Mouse (Mus musculus): ENCODE results near the gene Arhgap33.
A peak's percentile ranks its signal among the peaks of the same experiment; 100 is the strongest.

Arhgap33 gene

DNA sequence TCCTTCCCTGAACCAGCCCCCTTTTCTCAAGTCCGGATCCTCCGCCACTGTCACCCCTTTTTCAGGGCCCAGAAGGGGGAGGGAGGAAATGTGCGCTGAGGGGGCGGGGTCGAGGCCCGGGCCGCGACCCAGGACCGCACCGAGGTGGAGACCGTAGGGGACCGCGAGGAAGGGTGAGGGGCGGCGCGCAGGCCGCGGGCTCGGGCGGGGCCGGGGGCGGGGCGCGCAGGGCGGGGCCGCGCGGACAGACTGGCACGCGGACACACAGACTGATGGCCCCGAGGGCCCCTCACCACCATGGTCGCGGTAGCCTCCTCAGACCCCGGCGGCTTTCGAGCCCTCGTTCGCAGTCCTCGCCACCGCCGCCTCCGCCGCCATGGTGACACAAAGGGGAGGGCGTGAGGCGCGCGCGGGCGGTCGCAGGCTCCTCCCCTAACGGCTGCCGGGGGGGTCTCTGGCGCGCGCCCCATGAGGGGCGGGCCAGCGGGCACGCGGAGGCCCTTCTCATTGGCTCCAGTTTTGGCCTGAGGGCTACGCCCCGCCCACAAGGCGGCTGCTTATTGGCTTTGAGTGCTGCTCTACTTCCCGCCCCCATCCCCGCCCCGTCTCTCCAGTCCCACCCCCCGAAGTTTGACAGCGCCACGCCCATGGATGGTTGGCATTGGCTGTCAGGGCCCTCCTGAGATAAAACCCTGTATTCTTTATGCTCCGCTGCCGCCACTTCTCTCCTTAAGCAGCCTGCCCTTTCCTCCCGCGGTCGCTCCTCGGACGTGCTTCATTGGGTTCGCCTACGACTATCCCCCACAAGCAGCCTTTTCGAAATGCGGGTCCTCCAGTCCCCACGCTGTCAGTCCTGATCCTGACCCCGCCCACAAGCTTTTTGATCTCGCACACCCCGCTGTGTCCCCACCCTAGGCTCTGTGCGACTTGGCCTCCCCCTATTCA is at the start of gene Arhgap33:
Gene Arhgap33, minus strand, starts transcription at position 428 of the 945 bp plus-strand sequence.
- DNase-seq (ENCODE audit: low read depth) = peak; percentile 99

DNA sequence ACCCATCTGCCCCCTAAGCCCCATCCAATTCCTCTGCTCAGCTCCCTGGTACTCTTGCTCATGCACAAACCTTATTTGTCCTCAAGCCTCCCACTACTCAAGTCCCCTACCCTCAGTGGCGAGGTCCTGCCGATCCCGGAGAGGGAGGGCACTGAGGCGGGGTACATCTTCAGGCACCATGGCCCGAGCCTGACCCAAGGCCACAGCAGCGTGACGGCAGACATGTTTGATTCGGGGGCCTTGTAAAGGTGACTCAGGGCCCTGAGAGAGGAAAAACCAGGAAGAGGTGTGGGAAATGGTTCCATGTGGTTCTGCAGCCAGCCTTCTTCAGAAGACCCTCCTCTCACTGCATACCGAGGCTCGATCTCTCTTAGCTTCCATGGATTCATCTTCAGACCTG is 49.5 kb upstream of the Arhgap33 start:
- DNase-seq (ENCODE audit: low read depth) = no peak

- no peak for DNase-seq (ENCODE audit: low read depth)
Observed at GRCm38 (mm10) chr7:30581547-30581946, 46.7 kb upstream of the Arhgap33 start.

- no peak for DNase-seq (ENCODE audit: low read depth)
Observed at GRCm38 (mm10) chr7:30579950-30580349, 45.1 kb upstream of the Arhgap33 start.

DNA sequence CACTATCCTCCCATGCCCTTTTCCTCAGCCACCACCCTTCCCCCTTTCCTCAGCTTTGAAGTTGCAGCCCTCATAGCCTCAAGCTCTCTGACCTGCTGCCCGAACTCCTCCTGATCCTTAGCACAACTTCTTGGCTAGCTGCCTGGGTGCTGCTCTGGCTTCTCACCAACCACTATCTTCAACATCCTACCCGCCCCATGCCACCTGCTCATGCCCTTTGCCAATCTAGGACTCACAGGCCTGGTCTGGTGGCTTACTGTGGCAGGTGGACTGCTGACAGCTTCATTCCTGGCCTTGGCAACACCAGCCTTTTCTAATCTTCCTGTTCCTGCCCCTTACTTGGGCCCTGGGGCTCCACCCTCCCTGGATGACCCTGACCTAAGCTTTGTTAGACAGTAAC is 38.1 kb upstream of the Arhgap33 start:
- DNase-seq (ENCODE audit: low read depth) = no peak

- DNase-seq (ENCODE audit: low read depth) = no peak
Observed at GRCm38 (mm10) chr7:30572389-30572788, 37.5 kb upstream of the Arhgap33 start.

GRCm38 (mm10) chr7:30567555-30567954 is 32.7 kb upstream of the Arhgap33 start:
- DNase-seq (ENCODE audit: low read depth) = no peak

DNA sequence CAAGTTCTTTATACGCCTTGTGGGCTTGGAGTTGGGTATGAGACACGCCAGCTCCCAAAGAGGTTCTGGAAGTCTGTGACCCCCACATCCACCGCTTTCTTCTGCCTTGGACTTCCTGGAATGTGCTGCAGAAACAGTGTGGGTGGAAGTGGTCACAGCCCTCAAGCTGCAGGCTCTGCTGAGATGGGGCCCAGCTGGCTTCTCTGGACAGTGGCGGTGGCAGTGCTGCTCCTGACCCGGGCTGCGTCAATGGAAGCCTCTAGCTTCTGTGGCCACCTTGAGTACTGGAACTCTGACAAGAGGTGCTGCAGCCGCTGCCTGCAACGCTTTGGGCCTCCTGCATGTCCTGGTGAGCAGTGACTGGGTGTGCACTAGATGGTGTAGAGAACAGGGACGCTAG is 31.2 kb upstream of the Arhgap33 start:
- no peak for DNase-seq (ENCODE audit: low read depth)

DNA sequence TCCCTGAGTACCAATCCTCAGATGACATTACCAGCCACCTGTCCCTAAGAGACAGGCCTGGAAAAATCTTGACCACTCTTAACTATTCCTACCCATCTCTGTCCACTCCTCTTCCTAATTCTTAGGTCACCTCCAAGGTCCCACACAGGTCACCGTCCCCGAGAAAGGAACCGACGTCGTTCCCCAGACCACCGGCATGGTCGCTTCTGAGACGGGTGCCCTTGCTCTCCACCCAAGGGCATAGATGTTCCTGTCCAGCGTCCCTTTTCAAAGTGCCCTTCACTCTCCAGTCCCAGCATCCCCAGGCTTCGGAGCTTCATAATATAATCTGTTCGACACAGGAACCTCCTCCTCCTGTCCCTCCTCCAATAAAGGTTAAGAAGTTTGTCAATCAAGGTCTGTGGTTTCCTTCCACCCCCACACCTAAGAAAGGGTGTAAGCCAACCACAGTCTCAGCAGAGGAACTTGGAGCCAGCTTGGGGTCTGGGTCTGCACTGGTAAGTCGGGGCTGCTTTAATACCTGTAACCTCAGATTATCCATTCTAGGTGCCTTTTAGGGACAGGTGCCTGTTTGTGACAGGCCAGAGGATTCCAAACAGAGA is 30.2 kb upstream of the Arhgap33 start, which contains the start of gene Igflr1:
Gene Igflr1, plus strand, starts transcription at position 458 of the 602 bp plus-strand sequence.
- DNase-seq (ENCODE audit: low read depth) = no peak

DNA sequence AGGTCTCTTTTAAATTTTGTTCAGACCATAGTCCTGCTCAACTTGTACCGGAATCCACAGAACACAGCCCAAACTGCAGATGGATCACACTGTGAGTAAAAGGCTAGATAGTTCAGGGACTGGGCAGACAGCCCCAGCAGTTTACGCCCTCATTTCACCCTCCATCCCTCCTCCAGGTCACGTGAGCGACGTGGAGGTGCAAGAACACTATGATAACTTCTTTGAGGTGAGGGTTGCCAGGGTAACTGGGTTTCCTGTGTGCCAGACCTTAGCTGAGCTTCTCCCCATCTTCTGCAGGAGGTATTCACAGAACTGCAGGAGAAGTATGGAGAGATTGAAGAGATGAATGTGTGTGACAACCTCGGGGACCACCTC is 29.0 kb upstream of the Arhgap33 start:
- DNase-seq (ENCODE audit: low read depth) = no peak

DNA sequence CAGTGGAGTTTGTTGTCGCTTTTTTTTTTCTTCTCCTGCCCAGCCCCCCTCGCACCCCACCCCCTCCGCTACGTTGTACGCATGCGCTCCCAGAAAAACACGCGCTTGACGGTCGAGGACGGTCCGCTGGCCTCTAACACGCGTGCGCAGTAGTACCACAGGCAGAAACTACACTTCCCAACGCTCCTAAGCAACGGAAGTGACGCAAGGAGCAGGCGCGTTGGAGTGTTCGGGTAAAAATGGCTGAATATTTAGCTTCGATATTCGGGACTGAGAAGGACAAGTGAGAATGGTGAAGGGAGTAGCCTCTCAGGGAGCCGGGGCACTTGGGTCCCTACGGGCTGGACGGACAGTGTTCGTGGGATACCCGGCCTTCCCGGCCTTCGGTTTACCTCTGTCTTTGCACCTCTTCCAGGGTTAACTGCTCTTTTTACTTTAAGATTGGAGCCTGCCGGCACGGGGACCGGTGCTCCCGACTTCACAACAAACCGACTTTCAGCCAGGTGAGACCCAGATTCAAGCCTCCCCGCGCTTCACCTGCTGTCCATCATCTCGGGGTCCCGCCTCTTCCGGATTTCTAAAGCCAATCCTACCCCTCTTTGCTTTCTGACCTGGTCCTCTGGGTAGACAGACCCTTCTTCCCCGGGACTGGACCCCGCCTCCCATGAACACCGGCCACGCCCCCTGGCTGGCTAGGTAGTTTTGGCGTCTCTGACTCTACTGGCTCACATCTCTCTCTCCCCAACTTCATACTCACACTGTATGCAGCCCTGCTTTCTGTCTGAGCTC is 28.5 kb upstream of the Arhgap33 start, which contains the start of the genes U2af1l4, Gm49396 and Psenen:
Gene U2af1l4, plus strand, starts transcription at position 185 of the 789 bp plus-strand sequence.
Gene Gm49396, plus strand, starts transcription at position 228 of the 789 bp plus-strand sequence.
Gene Psenen, minus strand, starts transcription at position 511 of the 789 bp plus-strand sequence.
- peak; percentile 99 for DNase-seq (ENCODE audit: low read depth)

- no peak for DNase-seq (ENCODE audit: low read depth)
Observed at GRCm38 (mm10) chr7:30562526-30563116, 27.8 kb upstream of the Arhgap33 start.

GRCm38 (mm10) chr7:30560296-30560695 is 25.4 kb upstream of the Arhgap33 start:
- DNase-seq (ENCODE audit: low read depth) = no peak

DNA sequence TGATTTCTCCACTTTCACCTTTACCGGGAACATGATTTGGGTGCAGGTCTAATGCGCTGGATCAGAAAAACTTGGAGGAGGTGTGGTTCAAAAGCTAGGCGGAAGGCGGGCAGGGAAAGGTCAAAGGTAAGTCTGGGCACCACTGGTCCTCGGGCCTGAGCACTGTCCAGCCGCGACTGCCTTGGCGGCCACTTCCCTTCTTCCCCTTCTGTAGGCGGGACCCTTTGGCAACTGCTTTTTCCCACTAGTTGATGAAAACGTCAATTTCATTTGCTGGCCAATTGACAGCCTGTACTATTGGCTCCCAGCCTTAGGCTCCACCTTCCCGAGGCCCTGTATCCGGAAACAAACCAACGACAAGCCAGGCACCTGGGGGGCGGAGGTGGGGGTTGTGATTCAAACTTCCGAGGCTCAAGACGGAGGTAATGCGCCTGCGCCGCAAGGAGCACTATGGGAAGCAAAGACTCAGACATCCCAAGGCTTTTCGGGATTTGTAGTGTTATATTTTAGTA is 24.6 kb upstream of the Arhgap33 start, which contains the start of gene Lin37:
Gene Lin37, minus strand, starts transcription at position 396 of the 512 bp plus-strand sequence.
- DNase-seq (ENCODE audit: low read depth) = peak; percentile 99

DNA sequence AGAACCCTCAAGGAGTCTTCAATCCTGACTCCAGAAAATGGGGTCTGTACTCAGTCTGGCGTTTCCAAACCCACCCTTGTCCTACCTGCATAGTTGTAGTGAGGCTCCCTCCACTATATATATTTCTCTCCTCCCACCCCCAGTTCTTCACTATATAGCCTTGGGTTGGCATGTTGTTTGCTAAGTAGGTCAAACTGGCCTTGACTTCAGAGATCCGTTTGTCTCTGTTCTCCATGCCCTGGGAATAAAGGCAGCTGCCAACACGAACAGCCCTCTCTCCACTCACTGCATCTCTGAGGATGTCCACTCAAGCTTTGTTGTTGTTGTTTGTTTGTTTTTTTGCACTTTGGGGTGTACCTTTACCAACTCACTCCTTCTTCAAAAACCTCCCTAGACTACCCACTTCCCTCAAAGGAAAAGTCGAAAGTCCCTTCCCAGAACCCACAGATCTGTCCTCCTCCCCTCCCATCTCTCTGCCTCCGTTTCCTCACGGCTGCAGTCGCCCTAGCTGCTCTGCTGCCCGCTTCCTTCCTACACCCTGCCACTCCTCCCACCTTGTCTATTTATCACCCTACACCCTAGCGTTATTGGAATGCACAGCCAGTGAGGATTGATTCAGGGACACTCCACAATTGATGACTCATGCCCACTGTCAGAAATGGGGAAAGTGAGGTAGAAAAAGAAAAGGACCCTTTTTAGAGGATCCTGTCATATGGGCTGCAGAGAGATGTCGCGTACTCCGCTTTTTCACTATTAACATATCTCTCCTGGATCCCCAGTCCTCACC is 24.0 kb upstream of the Arhgap33 start:
- peak; percentile 34 for DNase-seq (ENCODE audit: low read depth)

DNA sequence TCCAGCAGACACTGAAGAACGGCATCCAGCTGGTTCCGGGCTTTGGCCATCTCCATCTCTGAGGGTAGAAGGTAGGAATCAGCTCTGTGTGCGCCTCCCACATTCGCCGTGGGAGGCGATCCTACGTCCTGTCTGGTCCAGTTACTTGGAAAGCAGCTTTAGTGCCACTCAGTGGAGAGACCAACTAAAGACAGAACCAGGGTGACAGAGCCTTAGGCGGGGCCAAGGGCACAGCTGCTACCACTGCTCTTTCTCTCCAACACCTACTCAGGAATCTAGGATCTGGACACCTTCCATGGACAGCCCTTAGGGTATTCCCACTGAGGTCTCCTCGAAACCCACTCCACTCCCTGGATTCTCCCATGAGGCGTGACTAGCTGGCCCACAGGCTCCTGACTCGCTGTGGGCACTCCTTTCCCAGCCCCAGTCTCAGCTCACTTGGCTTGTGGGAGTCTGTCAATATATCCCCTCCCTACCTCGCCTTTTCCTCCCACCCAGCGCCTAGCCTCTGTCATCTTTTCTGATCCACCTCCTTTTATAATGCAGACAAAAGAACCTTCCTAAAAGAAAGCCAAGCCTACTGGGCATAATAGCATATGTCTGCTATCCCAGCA is 23.1 kb upstream of the Arhgap33 start:
- DNase-seq (ENCODE audit: low read depth) = no peak

DNA sequence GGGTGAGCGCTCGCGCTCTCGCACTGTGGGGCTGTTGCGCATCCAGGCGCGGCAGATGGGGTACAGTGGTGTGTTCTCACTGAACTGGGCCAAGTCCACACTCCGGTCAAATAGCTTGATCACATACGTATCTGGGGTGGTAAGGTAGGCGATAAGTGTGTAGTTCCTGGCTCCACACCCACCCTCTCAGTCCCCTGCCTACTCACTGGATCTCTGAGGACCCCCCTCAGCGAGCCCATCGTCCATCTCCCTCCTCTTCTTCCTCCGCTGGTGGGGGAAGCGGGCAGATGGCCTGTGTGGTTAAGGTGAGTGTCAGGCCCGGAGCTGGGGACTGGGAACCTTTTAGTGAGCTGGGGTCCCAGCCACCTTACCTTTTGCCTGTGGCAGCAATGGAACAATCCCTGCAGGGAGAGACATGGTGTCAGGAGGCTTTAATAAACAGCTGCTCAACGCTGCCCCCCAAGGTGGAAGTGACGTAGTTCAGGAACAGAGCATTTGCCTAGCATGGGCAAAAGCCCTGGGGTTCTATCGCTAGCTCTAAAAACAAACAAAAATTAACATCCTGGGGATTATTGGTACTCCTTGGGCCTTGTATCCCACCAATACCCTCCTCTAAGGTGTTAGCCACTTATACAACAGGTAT is 22.2 kb upstream of the Arhgap33 start:
- DNase-seq (ENCODE audit: low read depth) = peak; percentile 52

DNA sequence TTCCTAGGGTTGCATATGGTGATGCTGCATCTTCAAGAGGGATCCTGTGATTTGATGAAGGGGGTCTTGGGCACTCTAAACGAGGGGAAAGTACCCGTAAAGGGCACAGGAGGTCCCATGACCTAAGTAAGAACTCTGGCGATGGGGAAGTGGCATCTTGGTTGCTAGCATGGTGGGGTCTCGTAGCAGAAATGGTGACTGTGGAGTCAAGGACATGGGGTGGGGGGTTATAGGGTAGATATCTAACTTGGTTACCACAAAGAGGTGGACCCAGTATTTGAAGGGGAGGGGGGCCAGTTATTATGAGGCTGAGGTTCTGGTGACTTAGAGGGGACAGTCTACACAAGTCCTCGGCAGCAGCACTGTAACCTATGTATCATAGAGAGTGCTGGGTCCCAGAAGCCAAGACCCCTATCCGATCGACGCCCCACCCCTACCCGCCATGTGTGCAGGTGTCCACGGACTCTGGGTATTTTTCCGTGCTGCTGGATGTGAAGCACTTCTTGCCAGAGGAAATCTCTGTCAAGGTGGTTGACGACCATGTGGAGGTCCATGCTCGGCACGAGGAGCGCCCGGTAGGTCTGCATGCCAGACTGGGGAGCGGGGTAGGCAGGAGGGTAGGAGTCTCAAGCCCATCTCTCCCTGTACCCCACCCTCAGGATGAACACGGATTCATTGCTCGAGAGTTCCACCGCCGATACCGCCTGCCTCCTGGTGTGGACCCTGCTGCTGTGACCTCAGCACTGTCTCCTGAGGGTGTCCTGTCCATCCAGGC is 19.1 kb upstream of the Arhgap33 start:
- no peak for DNase-seq (ENCODE audit: low read depth)

All from NIH3T3 (cell line).